Mouse (Mus musculus): ENCODE measurements around the gene Prps2.

- TF ChIP-seq POLR2A (IDR thresholded peaks at IDR 0.05; ENCODE audit: extremely low read depth, insufficient read depth, low read length) (no peak), CTCF (IDR thresholded peaks at IDR 0.05; ENCODE audit: extremely low read depth, insufficient read depth, low read length) (no peak)
Observed at GRCm38 (mm10) chrX:167328519-167328918, 54.0 kb downstream of the Prps2 start.
